Mouse (Mus musculus): ENCODE results near the gene Mecp2.

- no peak for TF ChIP-seq CTCF (IDR thresholded peaks at IDR 0.05; ENCODE audit: borderline replicate concordance, insufficient read depth, low read depth, low read length)
- no peak for TF ChIP-seq POLR2A (IDR thresholded peaks at IDR 0.05; ENCODE audit: borderline replicate concordance, insufficient read depth, low read length)
These were observed 134.1 kb downstream of the Mecp2 start for GRCm38 (mm10) chrX:74001024-74001423.

Measured in cerebellum, adult 2 months (tissue).